Mouse (Mus musculus): ENCODE results near the gene Arhgef26. TPM values are rescaled to one million over a fixed set of nuclear protein-coding genes. Genes with fewer than 3 reads are reported as not detected.

Gene Arhgef26
- total RNA-seq, 2 experiments from 2014 or later = 47.6 to 47.8 TPM

DNA sequence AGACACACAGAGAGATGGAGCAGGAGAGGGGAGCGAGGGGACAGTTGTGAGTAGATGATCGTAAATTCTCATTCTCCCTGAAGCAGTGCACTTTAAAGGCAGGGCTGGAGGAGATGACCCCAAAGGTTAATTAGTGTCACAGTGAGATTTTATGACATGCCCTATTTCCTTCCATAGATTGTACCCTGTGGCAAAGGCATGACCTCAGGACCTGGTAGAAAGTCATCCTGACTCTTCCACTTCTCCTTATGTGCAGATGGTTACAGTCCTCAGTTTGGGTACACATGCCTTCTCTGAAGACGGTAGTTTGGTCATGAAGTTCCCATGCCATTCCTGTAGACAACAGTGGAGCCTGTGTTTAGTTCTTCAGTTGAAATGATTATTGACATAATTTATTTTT is 42.3 kb downstream of the Arhgef26 start:
- no peak for DNase-seq (ENCODE audit: low spot score in 2 of 2)

DNA sequence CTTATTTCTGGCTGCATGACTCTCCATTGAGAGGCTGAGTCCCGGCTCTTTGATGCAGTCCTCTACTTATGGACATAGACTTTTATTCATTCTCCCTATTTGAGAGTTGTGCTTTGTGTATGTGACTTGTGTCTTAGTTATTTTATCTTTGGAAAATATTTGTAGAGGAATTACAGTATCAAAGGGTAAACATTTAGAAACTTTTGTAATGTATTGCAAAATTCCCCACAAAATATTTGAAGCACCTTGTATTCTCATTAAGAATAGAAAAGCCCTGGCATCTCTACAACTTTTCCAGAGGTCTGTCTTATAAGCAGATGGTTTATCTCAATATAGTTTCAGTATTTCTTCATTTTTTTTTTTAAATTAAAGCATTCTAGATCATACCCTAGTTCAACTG is 44.7 kb downstream of the Arhgef26 start:
- DNase-seq (ENCODE audit: low spot score in 2 of 2) = no peak

DNA sequence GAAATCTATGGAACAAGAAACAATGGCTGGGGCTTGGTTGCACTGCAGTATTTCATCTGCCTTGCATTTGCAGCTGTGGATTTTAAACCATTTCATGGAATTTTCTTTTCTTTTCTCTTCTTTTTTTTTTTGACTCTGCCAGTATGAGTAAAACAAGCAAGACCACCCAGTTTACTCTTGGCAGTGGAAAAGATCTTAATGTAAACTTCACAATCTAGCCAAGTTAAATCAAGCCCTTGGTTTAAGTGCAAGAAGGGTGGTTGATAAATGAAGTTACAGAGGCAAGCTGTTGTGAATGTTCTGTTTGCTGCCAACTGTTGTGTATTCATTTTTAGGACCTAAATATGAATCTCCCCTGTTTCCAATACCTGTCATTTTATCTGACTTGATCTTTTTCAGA is 54.5 kb downstream of the Arhgef26 start:
- DNase-seq (ENCODE audit: low spot score in 2 of 2) = no peak

DNA sequence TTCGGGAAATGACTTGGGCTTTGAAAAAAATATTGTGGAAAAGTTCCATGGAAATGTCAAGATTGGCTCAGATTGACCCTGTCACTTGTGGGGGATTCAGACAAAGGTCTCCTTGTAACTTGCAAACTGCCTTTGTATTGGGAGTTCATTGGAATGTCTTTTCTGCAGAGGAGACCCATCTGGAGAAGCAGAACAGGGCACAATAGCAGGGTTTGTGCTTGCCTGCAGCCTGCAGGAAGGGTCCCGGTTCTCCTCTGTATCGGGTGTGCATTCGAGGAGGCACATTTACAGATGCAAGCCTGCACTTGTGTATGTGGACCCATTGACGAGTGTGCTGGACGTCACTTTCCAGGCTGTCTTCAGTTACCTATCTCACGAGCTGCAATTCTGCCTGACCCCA is 56.1 kb downstream of the Arhgef26 start:
- DNase-seq (ENCODE audit: low spot score in 2 of 2) = no peak

DNA sequence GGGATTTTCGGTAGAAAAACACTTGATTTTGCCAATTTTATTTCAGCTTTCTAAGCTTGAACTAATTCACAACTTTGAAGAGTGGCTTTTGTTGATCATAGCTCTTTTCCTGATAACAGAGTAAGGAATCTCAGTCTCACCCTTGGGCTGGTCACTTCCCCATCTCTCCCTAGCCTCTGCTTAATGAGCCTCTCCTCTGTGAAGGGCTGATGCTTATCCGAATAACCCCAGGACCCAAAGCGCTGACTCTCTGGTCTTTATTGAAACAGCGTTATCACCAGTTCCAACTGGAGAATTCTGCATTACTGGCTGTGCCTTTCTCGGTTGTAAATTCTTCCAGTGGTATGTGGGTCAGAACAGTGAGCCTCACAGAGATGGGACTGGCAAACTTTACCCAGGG is 57.2 kb downstream of the Arhgef26 start:
- DNase-seq (ENCODE audit: low spot score in 2 of 2) = no peak

DNA sequence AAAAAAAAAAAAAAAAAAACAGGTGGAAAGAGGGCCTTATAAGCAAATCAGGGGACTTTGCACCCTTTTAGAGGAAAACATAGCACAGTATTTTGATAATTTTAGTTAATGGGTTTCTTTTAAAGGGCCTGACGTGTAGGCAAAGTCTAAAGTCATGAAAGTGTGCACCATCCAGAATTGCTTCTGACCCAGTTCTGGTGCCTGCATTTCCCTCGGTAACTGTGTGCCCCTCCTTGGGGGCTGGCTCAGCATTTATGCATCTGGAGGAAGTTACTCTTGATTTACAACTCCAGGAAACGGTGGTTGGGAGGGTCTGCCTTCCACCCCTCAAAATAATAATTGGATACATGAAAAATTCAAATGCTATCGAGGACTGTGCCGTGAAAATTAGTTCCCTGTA is 58.0 kb downstream of the Arhgef26 start:
- DNase-seq (ENCODE audit: low spot score in 2 of 2) = no peak

DNA sequence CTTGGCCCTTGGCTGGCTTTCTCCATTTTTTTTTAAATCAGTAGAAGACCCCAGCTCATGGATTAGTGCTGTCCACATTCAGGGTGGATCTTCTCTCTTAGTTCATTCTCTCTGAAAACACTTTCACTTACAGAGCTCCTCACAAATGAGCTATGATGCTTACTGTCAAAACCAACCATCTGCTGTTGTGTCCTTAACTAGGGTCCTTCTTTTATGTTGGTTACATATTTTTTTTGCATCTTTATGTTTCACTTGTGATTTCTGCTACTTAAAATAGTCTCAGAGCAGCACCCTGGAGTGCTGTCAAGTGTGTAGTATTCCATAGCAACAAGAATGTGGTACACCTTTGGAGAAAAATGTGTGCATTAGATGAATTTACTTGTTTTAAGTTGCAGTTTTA is 60.0 kb downstream of the Arhgef26 start:
- no peak for DNase-seq (ENCODE audit: low spot score in 2 of 2)

DNA sequence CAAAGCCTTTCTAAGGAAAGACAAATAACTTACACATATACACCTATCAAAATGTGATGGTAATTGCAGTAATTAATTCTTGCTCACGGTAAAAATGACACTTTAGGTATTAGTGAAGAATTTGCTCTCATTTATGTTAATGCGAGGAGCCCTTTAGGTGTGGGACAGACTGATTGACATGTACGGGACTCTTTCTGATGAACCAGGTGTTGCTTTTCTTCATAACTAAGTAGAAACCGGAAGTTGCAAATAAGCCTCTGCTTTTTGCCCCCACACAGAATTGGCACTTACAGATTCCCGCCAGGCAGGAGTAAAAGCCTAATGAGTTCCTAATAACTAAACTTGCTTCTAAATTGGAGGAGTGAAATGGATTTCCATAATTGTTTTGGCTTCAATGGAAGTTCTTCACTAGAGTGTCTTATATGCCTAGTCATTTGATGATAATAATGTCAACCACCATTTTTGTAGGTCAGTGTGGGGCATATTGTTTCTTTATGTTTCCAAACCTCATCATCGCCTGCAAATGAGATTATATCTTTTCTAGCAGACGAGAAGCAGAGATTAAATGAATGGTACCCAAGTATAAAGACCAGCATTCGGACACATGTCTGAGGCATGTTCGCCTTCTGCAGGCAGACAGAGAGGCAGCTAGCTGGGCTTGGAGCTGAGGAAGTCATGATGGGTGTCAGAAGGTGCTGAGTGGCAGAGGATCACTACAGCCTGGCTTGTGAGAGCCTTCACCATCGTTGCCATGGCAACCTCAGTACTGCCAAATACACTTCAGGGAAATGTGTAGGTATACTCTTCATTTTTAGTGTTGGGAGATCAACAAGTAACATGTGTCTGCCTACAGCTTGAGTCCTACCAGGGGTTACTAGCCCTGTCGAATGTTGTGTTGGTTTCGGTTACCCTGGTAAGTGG is 61.9 kb downstream of the Arhgef26 start:
- DNase-seq (ENCODE audit: low spot score in 2 of 2) = no peak

DNA sequence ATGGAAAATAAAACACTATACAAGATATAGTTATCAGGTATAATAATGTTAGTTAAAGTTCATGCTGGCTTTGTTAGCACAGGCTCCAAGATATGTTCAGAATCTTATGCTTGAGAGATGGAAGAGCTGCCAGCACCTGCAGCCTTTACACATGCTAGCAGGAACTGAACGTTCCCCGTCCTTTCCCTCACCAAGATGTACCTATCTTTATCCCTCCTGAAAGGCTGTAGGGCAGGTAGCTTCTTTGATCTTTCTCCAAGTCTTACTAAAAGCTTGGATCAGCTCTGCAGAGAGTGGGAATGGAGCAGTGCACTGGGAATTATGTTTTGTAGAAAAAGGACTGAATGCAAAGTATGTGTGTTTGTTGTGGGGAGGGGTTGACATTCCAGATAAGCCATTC is 64.3 kb downstream of the Arhgef26 start:
- DNase-seq (ENCODE audit: low spot score in 2 of 2) = no peak

DNA sequence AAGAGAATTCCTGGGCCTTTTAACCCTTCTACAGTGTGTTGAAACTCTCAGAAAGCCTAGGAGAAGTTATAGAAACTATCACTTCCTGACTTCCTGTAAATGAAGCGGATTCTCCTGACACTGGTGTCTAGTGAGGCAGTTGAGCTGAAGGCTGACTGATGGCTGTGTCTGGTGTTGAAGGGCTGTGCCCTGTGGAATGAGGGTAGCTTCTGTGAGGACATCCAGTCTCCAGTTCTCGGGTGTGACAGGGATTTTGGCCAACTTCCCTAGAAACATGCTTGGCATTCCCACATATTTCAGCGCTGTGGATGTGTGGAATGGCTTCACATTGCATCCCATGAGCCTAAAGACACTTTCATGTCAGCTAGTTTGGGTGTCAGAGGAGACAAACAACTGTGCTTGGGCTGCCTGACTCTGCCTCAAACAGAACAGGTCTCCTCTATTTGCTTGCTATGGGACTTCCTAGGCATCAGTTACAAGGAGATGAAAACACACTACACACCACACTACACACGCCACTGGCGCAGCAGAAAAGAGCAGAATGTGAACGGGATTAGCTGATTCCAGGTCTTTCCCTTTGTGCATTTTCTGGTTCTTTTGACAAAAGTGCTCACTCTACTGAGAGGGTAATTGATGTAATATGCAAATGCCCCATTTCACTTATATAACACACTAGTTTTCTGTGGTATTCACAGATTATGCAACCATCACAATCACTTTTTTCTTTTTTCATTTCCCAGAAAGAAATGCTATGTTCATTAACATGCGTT is 66.5 kb downstream of the Arhgef26 start:
- no peak for DNase-seq (ENCODE audit: low spot score in 2 of 2)

DNA sequence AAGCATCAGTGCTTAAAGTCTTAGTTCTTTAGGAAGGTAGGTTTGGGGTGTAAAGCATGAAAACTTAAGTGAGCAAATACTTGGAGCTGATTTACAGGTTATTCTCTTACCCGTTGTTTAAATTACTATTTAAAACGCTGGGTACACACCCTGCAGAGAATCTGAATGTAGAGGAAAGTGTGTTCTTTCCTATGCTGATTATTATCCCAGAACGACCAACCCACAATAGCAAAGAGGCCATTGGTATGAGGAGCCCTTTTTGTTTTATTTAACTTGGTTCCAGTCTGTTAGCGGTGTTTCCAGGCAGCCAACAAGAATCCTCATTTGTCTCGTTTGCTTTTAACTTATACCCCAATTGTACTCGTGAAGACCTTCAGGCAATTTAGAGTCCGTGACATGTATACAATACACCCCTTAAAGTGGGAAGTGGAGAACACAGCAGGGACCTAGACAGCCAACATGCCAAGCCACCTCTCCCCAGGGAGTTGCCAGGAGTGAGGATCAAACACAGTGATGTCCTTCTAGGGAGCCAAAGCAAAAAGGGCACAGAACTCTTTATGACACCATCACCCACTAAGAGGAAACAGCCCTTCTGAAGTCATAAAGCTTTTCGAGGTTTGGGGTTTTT is 71.5 kb downstream of the Arhgef26 start:
- DNase-seq (ENCODE audit: low spot score in 2 of 2) = no peak

DNA sequence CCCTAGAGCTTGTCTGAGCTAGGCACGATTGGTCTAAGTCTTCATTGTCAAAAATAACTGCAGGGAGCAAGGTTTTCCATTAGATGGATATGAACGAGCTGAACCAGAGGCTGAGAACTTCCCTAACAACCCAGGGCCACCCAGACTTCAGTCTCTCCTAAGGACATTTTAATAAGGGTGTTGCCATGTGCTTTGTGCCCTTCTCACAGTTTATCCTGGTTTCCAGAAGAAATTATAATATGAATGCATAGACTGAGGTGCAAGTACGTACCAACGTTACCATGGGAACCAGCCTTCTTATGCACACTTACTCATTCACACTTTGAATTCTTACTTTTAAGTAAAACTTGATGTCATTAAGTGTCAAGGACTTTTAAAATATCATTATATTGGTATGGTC is 72.3 kb downstream of the Arhgef26 start:
- no peak for DNase-seq (ENCODE audit: low spot score in 2 of 2)

DNA sequence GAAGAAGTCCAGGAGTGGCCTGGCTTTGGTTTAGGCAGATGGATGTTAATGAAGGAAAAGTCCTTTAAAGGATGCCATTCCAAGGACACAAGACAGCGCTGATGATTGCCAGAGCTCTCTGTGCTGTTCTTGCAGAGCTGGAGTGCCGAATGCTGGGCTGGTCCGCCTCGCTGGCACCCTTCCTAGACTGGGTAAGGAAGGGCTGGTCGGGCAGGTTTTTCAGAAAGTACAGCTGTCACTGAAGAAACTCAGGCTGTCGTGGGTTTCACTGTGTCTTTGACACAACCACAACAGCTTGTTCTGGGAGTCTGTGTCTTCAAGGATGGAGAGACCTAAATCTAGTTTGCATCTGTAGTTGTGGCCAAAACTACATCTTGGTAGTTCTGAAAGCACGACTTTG is 74.6 kb downstream of the Arhgef26 start:
- peak; percentile 69 to 74 for DNase-seq (ENCODE audit: low spot score in 2 of 2)

DNA sequence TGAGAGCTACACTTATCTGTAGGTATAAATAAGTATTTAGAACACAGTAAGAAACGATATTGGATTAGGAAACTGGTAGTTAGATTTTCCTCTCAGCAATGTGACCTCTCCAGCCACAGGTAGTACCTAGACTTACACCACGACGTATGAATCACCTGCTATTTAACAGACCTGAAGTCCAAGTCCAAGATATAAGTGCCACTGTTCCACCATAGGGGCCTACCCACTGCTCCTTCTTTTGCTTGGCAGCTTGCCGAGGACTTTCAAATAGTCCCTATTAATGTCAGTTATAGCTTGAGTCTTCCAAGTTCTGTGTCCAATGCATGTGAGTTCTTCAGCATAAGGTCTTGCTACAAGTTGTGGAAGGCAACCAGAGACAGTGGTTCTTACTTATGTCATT is 76.8 kb downstream of the Arhgef26 start:
- no peak for DNase-seq (ENCODE audit: low spot score in 2 of 2)

DNA sequence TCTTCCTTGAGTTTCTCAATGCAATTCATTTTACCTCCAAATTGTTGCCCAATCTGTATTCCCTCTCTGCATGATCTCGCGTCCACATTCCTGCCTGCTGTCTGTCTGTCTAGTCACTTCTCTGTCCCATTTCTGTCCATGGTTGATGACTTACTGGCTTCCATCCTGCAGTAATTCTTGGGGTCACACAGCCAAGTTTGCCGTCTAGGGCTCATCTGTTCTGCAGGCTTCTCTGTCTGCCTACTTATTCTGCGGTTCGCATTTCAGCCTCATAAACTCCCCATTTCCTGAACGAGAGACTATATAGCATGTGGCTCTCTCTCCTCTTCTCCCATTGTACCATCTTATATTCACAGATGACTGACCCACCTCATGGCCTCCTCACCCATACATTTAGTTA is 79.3 kb downstream of the Arhgef26 start:
- no peak for DNase-seq (ENCODE audit: low spot score in 2 of 2)

DNA sequence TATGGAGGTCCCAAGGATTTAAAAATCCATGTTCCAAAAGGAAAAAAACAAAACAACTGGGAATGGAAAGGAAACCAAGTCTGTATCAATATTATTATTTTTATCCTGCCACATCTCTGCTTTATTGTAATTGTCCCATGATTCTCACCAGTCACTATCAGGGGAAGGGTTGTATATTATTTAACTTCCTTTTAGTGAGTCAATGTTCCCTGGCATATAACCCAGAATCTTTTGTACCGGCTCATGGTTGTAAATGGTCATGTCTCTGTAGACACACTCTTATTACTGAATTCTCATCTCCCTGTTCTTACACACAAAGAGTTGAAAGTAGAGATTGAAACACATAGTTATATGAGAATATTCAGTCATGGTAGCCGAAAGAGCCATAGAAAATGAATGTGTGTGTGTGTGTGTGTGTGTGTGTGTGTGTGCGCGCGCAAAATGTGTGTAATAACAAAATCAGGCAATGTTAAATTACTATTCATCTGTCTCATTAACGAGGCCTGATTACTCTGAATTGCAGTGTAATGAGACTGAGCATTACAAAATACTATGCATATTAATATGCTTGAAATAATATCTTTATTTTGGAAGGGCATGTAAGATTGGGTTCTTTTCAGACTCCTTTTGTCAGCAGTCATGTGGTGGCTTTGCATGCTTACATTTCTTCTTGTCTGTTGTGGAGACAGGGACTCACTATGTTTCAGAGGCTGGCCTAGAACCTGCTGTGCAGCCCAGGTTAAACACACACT is 80.4 kb downstream of the Arhgef26 start:
- no peak for DNase-seq (ENCODE audit: low spot score in 2 of 2)

DNA sequence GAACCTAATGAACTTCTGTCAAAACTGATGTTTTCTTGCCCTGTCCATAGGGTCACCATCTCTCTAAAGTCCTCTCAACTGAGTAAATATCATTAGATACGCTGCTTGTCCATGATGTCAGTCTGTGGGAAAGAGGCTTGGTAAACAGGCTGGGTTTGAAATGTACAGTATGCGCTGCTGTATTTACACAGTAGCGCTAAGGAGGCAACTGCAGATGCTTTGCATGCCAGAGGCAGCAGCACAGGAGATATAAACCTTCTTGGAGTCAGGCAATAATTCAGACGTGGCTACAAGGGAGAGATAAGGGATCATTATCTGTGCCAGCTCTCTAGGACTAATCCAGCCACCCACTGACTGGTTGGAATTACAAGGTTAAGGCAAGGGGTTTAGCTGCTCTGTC is 95.5 kb downstream of the Arhgef26 start:
- no peak for DNase-seq (ENCODE audit: low spot score in 2 of 2)

DNA sequence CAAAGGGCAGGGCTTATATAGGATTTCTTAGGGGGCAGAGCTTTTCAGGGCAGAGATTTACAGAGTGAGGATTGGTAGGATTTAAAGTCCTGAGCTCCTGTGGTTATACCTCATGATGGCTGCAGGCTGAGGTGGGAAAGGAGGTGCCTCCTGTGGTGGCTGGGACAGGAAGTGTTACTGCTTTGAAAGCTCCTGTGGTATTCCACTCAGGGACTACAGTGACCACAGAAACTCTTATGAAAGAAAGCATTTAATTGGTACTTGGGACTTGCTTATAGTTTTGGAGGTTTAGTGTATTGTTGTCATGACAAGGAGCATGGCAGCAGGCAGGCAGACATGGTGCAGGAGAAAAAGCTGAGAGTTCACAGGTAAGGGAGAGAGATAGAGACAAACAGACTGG is 97.8 kb downstream of the Arhgef26 start:
- DNase-seq (ENCODE audit: low spot score in 2 of 2) = no peak

DNA sequence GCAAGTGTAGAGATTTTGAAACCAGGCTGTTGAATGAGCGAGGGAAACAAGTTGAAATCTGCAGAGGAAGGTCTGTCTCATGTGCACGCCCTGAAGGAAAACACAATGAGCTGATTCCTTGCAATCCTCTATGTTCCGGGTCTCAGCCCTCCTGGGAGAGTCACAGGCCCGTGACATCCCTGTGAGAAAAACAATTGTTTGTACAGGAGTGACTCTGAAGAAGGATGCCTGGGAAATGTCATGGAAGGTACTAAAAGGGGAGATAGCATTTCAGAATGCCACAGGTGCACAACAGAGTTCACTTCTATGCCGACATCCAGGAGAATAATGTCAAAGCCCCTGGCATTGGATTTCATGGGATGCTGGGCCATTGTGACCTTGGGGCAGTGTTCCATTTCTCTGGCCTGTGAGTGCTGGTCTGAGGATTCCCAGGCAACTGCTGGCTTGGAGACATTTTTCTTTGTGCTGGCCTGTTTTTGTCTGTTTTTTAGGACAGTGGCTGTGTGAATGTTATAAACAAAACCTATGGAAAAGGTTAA is 102.4 kb downstream of the Arhgef26 start:
- no peak for DNase-seq (ENCODE audit: low spot score in 2 of 2)

DNA sequence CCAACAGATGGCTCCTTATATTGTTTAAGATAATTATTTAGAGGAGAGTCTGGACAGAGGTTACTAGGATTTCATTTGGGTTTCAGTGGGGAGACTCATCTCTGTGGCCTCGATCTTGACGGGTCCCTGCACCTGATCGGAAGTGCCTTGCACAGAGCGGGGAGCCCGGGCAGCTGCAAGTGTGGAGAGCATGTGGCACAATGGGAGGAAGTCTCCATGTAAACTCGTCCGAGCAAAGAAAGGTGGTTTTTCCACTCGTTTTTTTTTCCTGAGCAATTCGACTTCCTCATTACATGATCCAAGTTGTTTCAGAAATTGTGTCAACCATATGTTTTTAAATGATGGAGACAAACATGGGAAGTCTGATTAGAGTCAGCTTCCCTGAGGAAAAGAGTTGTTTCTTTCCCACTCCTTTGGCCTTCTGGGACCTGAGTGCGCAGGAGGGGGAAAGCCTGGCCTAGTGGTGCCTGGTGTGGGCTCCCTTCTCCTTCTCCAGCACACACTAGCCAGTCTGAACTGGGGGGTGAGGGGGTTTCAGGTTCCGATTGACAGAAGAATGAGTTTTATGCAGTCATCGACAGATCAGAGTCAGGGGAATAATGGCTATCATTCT is 105.5 kb downstream of the Arhgef26 start:
- no peak for DNase-seq (ENCODE audit: low spot score in 2 of 2)

DNA sequence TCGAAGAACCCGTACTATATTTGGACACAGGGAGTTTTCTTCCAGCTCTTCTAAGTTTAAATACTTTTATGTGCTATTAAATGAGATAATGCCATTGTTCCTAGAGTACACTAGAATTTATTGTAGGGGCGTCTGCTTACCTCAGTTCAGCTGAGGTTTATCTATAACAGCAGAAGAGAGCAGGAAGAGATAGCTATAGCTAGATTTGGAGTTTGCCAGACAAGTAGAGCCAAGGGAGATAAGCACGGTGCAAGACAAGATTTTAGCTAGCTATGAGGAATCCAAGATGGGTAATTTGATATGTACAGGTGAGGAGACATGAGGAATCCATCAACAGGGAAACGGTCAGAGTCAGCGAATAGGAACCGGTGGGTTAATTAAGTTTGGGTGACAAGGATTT is 108.1 kb downstream of the Arhgef26 start:
- no peak for DNase-seq (ENCODE audit: low spot score in 2 of 2)

Data from layer of hippocampus, postnatal 10 days (tissue).